Mouse (Mus musculus) layer of hippocampus, postnatal 36 days (tissue): ENCODE data around the gene Lmo7. TPM values are rescaled to one million over a fixed set of nuclear protein-coding genes. Genes with fewer than 3 reads are reported as not detected.

ENCODE experiments used
- DNase-seq, 2 experiments: peaks; one replicate each; pipeline ENCODE4 v3.0.0; 2022
- total RNA-seq, 2 experiments: library from RNA; stranded (reverse); gene quantifications; 2 replicates each; pipeline ENCODE4 v1.2.3; 2021

The Lmo7 gene
- 100 to 1,000 TPM; 123 to 137 TPM for total RNA-seq

DNA sequence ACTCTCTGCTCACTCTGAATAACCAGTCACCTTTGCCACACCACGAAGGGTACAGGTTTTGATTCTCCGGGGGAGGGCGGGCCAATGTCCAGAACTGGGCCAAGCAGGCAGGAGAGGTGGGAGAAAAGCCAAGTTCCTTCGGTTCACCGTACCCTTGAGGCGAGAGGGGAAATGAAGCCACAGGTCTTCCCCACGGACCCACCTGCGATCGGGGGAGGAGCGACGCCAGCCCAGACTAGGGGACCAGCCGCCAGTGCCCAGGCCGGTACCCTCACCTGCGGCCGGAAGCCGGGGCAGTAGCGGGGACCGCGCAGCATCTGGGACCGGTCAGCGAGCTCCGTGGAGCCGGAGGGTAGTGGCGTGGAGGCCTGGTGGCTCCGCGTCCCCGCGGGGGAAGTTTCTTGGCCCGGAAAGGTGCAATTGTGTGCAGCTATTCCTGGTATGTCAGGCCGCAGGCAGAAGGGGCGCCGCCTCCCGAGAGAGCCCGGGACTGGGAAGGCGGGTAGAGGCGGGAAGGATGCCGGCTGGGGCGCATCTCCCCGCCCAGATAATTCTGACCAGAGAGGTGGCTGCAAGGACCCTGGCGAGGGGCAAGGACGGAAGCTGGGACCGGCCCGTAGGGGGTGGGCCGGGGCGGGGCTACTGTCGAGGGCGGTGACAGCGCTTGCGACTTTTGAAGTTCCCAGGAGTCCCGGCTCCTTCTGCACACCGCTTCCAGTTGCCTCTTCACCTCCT is at the start of gene Lmo7, which contains the start of gene Gm9922:
Gene Lmo7 (plus strand): TSS at position 721 of the 735 bp plus-strand sequence.
Gene Gm9922 (minus strand): TSS at position 578 of the 735 bp plus-strand sequence.
- peak; percentile 32 to 44 for DNase-seq

GRCm38 (mm10) chr14:101687696-101688095 is 42.1 kb upstream of the Lmo7 start:
- DNase-seq = no peak

DNA sequence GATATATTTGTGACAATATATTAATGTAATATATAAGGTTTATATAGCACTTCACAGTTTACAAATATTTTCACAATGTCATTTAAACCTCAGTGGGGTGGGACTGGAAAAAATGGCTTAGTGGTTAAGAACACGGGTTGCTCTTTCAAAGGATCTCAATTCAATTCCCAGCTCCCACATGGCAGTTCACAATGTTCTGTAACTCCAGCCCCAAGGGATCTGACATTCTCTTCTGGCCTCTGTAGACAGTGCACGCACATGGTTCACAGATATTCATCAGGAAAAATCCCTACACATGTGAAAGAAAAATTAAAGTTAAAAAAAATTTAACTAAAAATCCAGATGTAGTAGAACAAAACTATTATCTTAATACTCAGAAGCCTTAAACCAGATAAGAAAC is 41.4 kb upstream of the Lmo7 start:
- no peak for DNase-seq

- DNase-seq = no peak
Measured at GRCm38 (mm10) chr14:101704479-101704878, 25.3 kb upstream of the Lmo7 start.

- no peak for DNase-seq
Measured at GRCm38 (mm10) chr14:101707088-101707487, 22.7 kb upstream of the Lmo7 start.

DNA sequence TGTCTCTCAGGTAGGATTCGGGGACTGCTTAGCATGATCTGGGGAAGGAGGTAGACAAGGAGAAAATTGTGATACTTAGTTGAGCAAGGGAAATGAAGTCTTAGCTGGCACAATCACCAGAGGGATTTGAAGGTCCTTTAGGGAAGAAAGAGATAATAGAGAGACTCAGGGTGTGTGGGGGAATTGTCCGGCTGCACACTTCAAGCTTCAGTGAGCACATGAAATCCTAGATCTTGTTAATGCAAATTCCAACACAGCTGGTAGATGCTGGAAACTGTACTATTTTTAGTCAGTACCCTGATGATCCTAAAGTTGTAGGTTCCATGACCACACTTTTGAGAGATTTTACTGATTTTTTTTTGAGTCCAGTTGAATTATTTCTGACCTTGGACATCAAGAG is 15.3 kb upstream of the Lmo7 start:
- DNase-seq = no peak

- DNase-seq = no peak
Measured at GRCm38 (mm10) chr14:101729972-101730692, 375 bp downstream of the Lmo7 start.

GRCm38 (mm10) chr14:101733542-101734303 is 4.0 kb downstream of the Lmo7 start:
- DNase-seq = no peak

GRCm38 (mm10) chr14:101737501-101737900 is 7.7 kb downstream of the Lmo7 start:
- DNase-seq = no peak

GRCm38 (mm10) chr14:101746635-101747034 is 16.9 kb downstream of the Lmo7 start:
- no peak for DNase-seq

DNA sequence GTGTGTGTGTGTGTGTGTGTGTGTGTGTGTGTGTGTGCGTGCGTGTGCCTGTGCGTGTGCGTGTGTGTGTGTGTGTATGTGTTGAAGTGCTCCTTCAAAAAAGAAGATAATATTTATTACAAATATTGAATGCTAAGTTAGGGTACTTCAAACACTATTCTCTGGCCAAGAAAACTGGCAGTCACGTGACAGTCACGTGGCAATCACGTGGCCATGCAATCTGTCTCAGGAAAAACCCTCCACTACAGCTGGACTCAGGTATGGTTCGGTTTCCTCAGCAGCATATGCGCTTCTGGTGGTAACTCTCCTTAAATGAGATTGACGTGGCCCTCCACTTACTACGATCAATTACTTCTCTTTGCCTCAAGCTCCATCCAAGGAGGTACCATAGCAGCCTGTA is 18.1 kb downstream of the Lmo7 start:
- DNase-seq = no peak

DNA sequence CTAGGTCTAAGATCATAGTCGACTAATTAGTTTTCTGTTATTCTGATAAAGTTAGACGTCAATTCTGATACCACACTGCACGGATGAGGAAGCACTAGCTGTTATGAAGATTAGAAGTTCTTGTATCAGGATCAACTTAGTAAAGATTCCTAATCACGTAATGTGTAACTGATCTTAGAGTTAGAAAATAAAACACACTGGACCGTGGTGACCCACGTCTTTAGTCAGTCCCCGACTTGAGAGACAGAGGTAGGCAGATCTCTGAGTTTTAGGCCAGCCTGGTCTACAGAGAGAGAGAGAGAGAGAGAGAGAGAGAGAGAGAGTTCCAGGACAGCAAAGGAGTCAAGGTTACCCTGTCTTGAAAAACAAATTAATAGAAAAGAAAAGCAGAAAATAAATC is 18.7 kb downstream of the Lmo7 start:
- DNase-seq = no peak

- no peak for DNase-seq
Measured at GRCm38 (mm10) chr14:101750910-101751309, 21.2 kb downstream of the Lmo7 start.

DNA sequence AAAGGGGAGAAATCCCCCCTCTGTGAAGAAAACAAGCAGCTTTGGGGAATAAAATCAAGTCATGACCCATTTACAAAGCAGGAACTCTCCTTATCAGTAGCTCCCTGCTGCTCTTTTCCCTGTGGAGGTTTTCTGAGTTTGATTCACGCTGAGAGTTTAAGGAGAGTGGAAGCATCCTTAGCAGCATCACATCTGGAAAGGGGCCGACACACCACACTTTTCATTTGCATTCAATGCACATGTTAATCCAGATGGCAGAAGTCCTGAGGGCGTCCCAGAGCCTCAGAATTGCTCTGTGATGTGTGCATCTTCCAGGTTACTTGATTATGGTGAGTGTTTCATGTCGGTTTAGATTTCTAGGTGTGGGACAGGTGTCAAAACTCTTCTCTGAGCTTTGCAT is 25.7 kb downstream of the Lmo7 start:
- no peak for DNase-seq

DNA sequence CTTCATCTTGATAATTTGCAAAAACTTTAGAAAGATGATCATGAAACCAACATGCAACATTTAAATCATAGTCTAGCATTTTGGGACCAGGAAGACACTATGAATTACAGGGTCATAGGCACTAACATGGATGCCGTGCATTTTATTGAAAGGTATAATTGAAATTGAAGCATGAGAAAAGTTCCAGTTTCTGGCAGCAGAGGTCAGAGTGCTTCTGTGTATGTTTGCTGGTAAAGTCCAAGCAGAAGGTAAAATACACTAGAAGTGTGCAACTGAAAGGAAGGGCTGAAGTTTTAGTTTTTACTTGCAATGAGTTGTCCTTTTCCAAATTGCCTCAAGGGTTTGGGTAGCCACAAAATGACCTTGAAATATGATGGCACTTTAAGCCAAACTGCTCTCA is 32.5 kb downstream of the Lmo7 start:
- no peak for DNase-seq

DNA sequence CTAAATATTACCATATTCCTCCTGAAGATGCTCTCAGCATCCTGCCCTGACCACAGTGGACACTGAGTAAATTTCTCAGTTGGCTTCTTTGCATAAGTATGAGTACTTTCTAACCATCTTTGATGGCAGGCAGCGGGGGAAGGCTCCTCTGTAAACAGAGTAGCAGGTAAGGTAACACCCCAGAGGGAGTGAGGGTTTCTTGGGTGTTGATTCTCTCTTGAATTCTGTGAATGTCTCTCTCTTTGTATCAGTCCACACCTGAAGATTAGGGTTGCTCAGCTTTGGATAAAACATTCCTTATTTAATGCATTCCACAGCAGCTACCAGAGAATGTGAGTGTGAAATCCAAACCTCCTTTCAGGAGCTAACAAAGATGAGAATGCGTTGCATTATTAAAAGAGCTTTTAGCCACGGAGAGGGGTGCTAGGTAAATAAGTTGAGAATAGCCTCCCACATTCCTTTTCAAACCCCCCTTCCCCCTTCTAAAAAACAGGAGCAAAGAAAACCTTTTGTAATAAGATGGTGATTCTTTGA is 34.1 kb downstream of the Lmo7 start:
- no peak for DNase-seq

DNA sequence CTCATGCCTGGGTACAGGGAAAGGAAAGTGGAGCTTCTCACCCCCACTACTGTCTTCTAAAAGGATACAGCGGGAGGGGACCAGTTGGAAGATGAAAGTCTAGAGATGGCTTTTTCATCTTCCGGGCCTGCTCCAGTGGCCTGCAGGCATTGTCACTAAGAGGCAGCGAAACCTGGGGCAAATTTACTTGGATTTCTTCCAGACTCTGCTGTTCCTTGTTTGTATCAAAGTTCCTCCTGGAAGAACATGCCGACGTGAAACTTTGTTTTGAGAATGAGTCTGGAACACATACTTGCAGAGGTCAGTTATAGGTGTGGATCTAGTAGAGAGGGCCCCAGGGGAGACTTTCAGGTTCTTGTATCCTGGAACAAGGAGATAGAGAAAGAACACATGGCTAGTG is 41.6 kb downstream of the Lmo7 start:
- no peak for DNase-seq

GRCm38 (mm10) chr14:101771756-101772155 is 42.0 kb downstream of the Lmo7 start:
- DNase-seq = no peak

- no peak for DNase-seq
Measured at GRCm38 (mm10) chr14:101774631-101775030, 44.9 kb downstream of the Lmo7 start.

GRCm38 (mm10) chr14:101776296-101777128 is 46.8 kb downstream of the Lmo7 start:
- DNase-seq = no peak

DNA sequence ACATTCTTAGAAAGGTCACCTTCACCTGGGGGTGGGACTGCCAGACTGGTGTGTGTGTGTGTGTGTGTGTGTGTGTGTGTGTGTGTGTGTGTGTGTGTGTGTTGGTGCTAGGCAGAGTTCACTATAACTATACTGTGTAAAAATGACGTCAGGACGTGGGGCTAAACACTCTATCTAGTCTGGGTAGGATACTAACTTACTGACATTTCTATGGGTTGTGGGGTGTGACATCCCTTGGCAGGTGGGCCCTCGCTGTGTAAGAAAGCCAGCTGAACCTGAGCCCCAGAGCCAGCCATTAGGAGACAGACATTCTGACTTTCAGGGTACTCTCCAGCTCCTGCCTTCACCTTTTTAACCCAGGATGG is 47.4 kb downstream of the Lmo7 start:
- DNase-seq = no peak

- DNase-seq = no peak
Measured at GRCm38 (mm10) chr14:101778426-101778825, 48.7 kb downstream of the Lmo7 start.
